Mouse (Mus musculus): ENCODE results near the gene Got2.

- no peak for TF ChIP-seq CTCF (conservative IDR thresholded peaks at IDR 0.05; ENCODE audit: insufficient read depth, insufficient read length, low read depth, low read length)
- TF ChIP-seq POLR2A (IDR thresholded peaks at IDR 0.05; ENCODE audit: low read depth, low read length): no peak
Measured at GRCm38 (mm10) chr8:95818211-95818610, 70.1 kb downstream of the Got2 start.
